Mouse (Mus musculus): ENCODE data around the gene Ube2a. TPM values are rescaled to one million over a fixed set of nuclear protein-coding genes. Genes with fewer than 3 reads are reported as not detected.

The Ube2a gene
- polyA plus RNA-seq, 1 experiment: 21.8 TPM

DNA sequence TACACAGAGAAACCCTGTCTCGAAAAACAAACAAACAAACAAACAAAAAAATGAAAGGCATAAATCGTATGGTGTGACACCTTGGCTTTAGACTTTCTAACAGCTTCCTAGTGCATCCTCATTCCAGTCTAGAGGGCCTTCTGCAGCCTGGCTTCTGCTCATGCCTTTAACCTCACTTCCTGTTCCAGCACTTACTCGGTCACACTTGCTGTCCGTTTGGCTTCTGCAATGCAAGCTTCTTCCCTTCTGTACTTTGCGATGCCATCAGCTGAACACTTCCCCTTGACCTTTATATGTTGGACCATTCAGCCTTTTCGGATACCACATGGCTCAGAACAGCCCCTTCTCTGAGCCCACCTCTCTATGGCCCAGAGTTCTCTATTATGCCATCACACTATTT lies 32.0 kb upstream of the Ube2a start:
- no peak overlapping the region for H3K4me3 ChIP-seq (replicated peaks)

GRCm38 (mm10) chrX:36843346-36843990 lies 30.2 kb upstream of the Ube2a start:
- peaks cover 16% of the 10 kb centered on the region for H3K36me3 ChIP-seq (ENCODE audit: control insufficient read depth)
- H3K4me1 ChIP-seq (ENCODE audit: control insufficient read depth): no peaks in the 10 kb centered on the region
- no peaks in the 10 kb centered on the region for H3K27me3 ChIP-seq (ENCODE audit: control insufficient read depth)
- TF ChIP-seq TAL1 (IDR thresholded peaks at IDR 0.05; ENCODE audit: low read length): no peak
- no peak for TF ChIP-seq GATA1 (IDR thresholded peaks at IDR 0.05; ENCODE audit: low read length)
- no peak overlapping the region for H3K4me3 ChIP-seq (replicated peaks)
- H3K9me3 ChIP-seq (ENCODE audit: control insufficient read depth, low read length): no peaks in the 10 kb centered on the region

More for the DNA sequence above, 32.0 kb upstream of the Ube2a start:
- peaks cover 12% of the 10 kb centered on the region for H3K36me3 ChIP-seq (ENCODE audit: control insufficient read depth)
- no peaks in the 10 kb centered on the region for H3K9me3 ChIP-seq (ENCODE audit: control insufficient read depth, low read length)
- H3K4me1 ChIP-seq (ENCODE audit: control insufficient read depth): peaks cover 5% of the 10 kb centered on the region
- no peak for TF ChIP-seq GATA1 (IDR thresholded peaks at IDR 0.05; ENCODE audit: low read length)
- TF ChIP-seq TAL1 (IDR thresholded peaks at IDR 0.05; ENCODE audit: low read length): no peak
- H3K27me3 ChIP-seq (ENCODE audit: control insufficient read depth): no peaks in the 10 kb centered on the region

- Histone ChIP-seq H3K9me3 (ENCODE audit: control insufficient read depth, low read length) (no peaks in the 10 kb centered on the region), H3K4me1 (ENCODE audit: control insufficient read depth) (no peaks in the 10 kb centered on the region), H3K36me3 (ENCODE audit: control insufficient read depth) (peaks cover 18% of the 10 kb centered on the region), H3K4me3 (replicated peaks) (no peak overlapping the region), H3K27me3 (ENCODE audit: control insufficient read depth) (no peaks in the 10 kb centered on the region)
- TF ChIP-seq TAL1 (IDR thresholded peaks at IDR 0.05; ENCODE audit: low read length) (no peak), GATA1 (IDR thresholded peaks at IDR 0.05; ENCODE audit: low read length) (no peak)
These were observed 26.5 kb upstream of the Ube2a start for GRCm38 (mm10) chrX:36847152-36847551.

- H3K4me1 ChIP-seq (ENCODE audit: control insufficient read depth): no peaks in the 10 kb centered on the region
- no peaks in the 10 kb centered on the region for H3K27me3 ChIP-seq (ENCODE audit: control insufficient read depth)
- H3K9me3 ChIP-seq (ENCODE audit: control insufficient read depth, low read length): no peaks in the 10 kb centered on the region
- no peak for TF ChIP-seq TAL1 (IDR thresholded peaks at IDR 0.05; ENCODE audit: low read length)
- no peak for TF ChIP-seq GATA1 (IDR thresholded peaks at IDR 0.05; ENCODE audit: low read length)
- H3K4me3 ChIP-seq (replicated peaks): no peak overlapping the region
- peaks cover 44% of the 10 kb centered on the region for H3K36me3 ChIP-seq (ENCODE audit: control insufficient read depth)
These were observed 21.1 kb upstream of the Ube2a start for GRCm38 (mm10) chrX:36852631-36853030.

- H3K4me1 ChIP-seq (ENCODE audit: control insufficient read depth): peaks cover 9% of the 10 kb centered on the region
- peaks cover 11% of the 10 kb centered on the region for H3K36me3 ChIP-seq (ENCODE audit: control insufficient read depth)
- TF ChIP-seq TAL1 (IDR thresholded peaks at IDR 0.05; ENCODE audit: low read length) (no peak), GATA1 (IDR thresholded peaks at IDR 0.05; ENCODE audit: low read length) (no peak)
- peak overlapping the region; percentile 68 for H3K4me3 ChIP-seq (replicated peaks)
- no peaks in the 10 kb centered on the region for H3K27me3 ChIP-seq (ENCODE audit: control insufficient read depth)
- H3K9me3 ChIP-seq (ENCODE audit: control insufficient read depth, low read length): no peaks in the 10 kb centered on the region
These were observed 9.7 kb upstream of the Ube2a start for GRCm38 (mm10) chrX:36863766-36864608.

DNA sequence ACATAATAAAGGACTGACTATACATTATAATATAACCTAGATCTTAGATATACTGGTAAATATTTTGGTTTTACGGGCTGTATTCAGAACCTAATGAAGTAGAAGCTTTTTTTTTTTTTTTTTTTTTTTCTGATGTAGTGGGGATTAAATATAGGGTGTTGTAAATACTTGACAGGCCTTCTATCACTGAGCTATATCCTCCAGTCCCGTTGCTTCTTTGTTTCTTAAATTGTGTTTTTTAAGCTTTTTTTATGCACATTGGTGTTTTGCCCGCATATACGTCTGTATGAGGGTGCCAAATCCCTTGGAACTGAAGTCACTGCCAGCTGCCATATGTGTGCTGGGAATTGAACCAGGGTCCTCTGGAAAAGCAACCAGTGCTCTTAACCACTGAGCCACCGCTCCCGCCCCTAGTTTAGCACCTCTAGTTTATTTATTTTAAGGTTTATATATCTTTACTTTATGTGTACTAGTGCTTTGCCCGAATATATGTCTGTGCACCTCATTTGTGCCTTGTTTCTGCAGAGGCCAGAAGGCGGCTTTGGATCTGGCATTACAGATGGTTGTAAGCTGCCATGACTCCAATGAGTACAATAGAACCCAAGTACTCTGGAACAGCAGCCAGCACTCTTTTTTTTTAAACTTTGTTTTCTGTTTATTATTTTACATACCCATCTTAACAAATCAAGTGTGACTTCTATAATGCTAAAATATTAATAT lies 8.9 kb upstream of the Ube2a start:
- H3K9me3 ChIP-seq (ENCODE audit: control insufficient read depth, low read length): no peaks in the 10 kb centered on the region
- H3K4me3 ChIP-seq (replicated peaks): peak overlapping the region; percentile 68
- H3K36me3 ChIP-seq (ENCODE audit: control insufficient read depth): peaks cover 8% of the 10 kb centered on the region
- H3K27me3 ChIP-seq (ENCODE audit: control insufficient read depth): no peaks in the 10 kb centered on the region
- TF ChIP-seq TAL1 (IDR thresholded peaks at IDR 0.05; ENCODE audit: low read length): no peak
- TF ChIP-seq GATA1 (IDR thresholded peaks at IDR 0.05; ENCODE audit: low read length): no peak
- peaks cover 9% of the 10 kb centered on the region for H3K4me1 ChIP-seq (ENCODE audit: control insufficient read depth)

DNA sequence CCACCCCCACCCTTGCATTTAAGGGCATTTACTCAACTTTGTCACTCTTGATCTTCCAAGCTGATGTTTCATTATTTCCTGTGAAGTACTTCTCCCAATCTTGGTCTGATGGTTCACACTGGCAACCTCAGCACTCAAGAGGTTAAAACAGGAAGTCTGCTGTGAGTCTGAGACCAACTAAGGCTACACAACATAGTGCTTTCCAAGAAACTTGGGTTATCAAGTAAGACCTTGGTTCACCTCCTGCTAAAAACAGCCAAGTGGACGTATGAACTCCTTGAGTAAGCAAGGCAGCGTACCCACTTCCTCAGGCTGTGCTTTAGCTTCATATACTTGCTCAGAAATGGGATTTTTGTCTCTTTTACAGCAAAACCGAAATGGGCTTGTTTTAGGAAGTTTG lies 3.3 kb upstream of the Ube2a start:
- H3K4me1 ChIP-seq (ENCODE audit: control insufficient read depth): peaks cover 10% of the 10 kb centered on the region
- no peaks in the 10 kb centered on the region for H3K27me3 ChIP-seq (ENCODE audit: control insufficient read depth)
- no peak overlapping the region for H3K4me3 ChIP-seq (replicated peaks)
- H3K9me3 ChIP-seq (ENCODE audit: control insufficient read depth, low read length): peaks cover 4% of the 10 kb centered on the region; the same call in 1 of the 2 replicates
- H3K36me3 ChIP-seq (ENCODE audit: control insufficient read depth): peaks cover under 1% of the 10 kb centered on the region
- TF ChIP-seq GATA1 (IDR thresholded peaks at IDR 0.05; ENCODE audit: low read length): no peak
- TF ChIP-seq TAL1 (IDR thresholded peaks at IDR 0.05; ENCODE audit: low read length): no peak

DNA sequence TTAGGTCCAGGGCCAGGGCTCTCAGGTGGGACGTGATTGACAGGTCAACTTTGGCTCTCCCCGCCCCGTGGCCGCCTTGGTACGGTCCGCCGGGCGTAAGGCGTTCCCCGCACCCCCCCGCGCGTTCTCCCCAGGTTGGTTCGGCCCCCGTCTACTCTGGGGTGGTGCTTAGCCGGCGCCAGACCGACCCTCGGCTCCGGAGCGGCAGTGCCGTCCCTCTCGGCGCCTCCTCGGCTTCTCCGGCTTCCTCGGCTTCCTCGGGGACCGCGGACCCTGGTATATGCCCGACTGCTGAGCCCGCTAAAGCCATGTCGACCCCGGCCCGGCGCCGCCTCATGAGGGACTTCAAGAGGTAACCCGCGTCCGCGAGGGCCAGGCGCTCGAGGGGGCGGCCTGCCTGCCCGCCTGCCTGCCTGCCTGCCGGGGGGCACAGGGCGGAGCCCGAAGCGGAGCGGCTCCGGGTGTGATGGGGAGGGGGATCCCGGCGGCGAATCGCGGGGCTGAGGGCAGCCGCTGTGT lies 537 bp downstream of the Ube2a start:
- H3K4me1 ChIP-seq (ENCODE audit: control insufficient read depth): peaks cover 14% of the 10 kb centered on the region
- peak overlapping the region; percentile 90 for H3K4me3 ChIP-seq (replicated peaks)
- no peaks in the 10 kb centered on the region for H3K27me3 ChIP-seq (ENCODE audit: control insufficient read depth)
- no peak for TF ChIP-seq GATA1 (IDR thresholded peaks at IDR 0.05; ENCODE audit: low read length)
- no peak for TF ChIP-seq TAL1 (IDR thresholded peaks at IDR 0.05; ENCODE audit: low read length)
- H3K36me3 ChIP-seq (ENCODE audit: control insufficient read depth): peaks cover 15% of the 10 kb centered on the region
- H3K9me3 ChIP-seq (ENCODE audit: control insufficient read depth, low read length): peaks cover 4% of the 10 kb centered on the region; the same call in 1 of the 2 replicates

Measured in erythroblast, embryonic 14.5 days (primary cell).